Mouse (Mus musculus) lung, adult 18-20 months (tissue): Measurements from ENCODE around the gene Lcn12.

Source experiments
- DNase-seq, 2 experiments: peaks; one replicate each; pipeline ENCODE4 v3.0.0; 2022; ENCODE audit warnings: mixed read lengths in 2 of 2

The Lcn12 gene

GRCm38 (mm10) chr2:25496462-25496861 is 2.8 kb upstream of the Lcn12 start:
- DNase-seq: no peak

GRCm38 (mm10) chr2:25492988-25493387 is 723 bp downstream of the Lcn12 start:
- no peak for DNase-seq

- no peak for DNase-seq
Observed at GRCm38 (mm10) chr2:25488671-25489068, 5.0 kb downstream of the Lcn12 start.

- DNase-seq: no peak
Observed at GRCm38 (mm10) chr2:25487965-25488670, 5.6 kb downstream of the Lcn12 start.

- DNase-seq: no peak
Observed at GRCm38 (mm10) chr2:25484901-25485647, 8.6 kb downstream of the Lcn12 start.

GRCm38 (mm10) chr2:25482969-25483368 is 10.7 kb downstream of the Lcn12 start:
- DNase-seq: peak in 1 of 2 experiments; percentile 38

GRCm38 (mm10) chr2:25480541-25480940 is 13.2 kb downstream of the Lcn12 start:
- no peak for DNase-seq

- DNase-seq: no peak
Observed at GRCm38 (mm10) chr2:25479551-25480311, 14.0 kb downstream of the Lcn12 start.

GRCm38 (mm10) chr2:25477967-25478675 is 15.6 kb downstream of the Lcn12 start:
- DNase-seq: no peak

- DNase-seq: no peak
Observed at GRCm38 (mm10) chr2:25477541-25477940, 16.2 kb downstream of the Lcn12 start.

- no peak for DNase-seq
Observed at GRCm38 (mm10) chr2:25472550-25472949, 21.2 kb downstream of the Lcn12 start.

- no peak for DNase-seq
Observed at GRCm38 (mm10) chr2:25469969-25470368, 23.7 kb downstream of the Lcn12 start, which contains the start of gene Ptgds. Gene Ptgds (minus strand): TSS chr2:25470046.

GRCm38 (mm10) chr2:25468962-25469915 is 24.5 kb downstream of the Lcn12 start:
- DNase-seq: no peak

GRCm38 (mm10) chr2:25467606-25468303 is 26.0 kb downstream of the Lcn12 start:
- no peak for DNase-seq

- DNase-seq: peak; percentile 7 to 27
Observed at GRCm38 (mm10) chr2:25465816-25466635, 27.7 kb downstream of the Lcn12 start.

- DNase-seq: no peak
Observed at GRCm38 (mm10) chr2:25465256-25465655, 28.5 kb downstream of the Lcn12 start.

- no peak for DNase-seq
Observed at GRCm38 (mm10) chr2:25463630-25464029, 30.1 kb downstream of the Lcn12 start.

GRCm38 (mm10) chr2:25461407-25461806 is 32.3 kb downstream of the Lcn12 start:
- DNase-seq: no peak

GRCm38 (mm10) chr2:25460551-25461309 is 33.0 kb downstream of the Lcn12 start, which contains the start of gene Paxx:
Gene Paxx (minus strand): TSS chr2:25461094.
- DNase-seq: peak; percentile 97
